In the genomic region with DNA sequence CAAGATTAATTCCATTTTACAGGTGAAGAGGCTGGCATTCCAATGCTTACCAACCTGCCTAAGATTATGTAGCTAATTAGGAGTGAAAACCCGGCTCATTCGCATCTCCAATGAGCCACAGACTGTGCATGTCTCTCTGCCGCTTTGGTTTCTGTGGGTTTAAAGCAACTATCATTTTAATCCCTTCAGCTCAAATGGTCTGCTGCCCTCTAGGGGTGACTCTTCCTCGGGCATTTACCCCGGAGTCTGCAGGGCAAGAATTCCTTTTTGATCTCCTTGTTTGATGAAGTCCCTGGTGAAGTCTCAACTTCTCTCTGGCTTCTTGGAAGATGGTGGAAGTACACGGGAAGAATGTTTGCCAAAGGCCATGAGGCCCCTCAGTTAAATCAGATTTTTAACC, we compare ENCODE assay signal across 8 mouse cellular contexts.
A peak's percentile ranks its signal among the peaks of the same experiment; 100 is the strongest.
DNase-seq lines count a peak whose midpoint lies in the region; ATAC-seq and TF ChIP-seq lines count a peak whose summit lies in the region.

No protein-coding gene starts in this region.

- intact Hi-C loops in left cerebral cortex, postnatal 14 days (cut with DNase I) = loop anchor here (5.0 kb wide), 1 partner anchor 95 kb away; no protein-coding TSS in a partner anchor

- H3K4me1 ChIP-seq in hindbrain, embryonic 11.5 days (replicated peaks; ENCODE audit: control insufficient read depth, insufficient read depth, low read length) = no peaks in the 10 kb centered on the region
- H3K4me1 ChIP-seq in hindbrain, embryonic 12.5 days = no peaks in the 10 kb centered on the region
- no peaks in the 10 kb centered on the region for H3K4me1 ChIP-seq in cortical plate, adult 2 months (ENCODE audit: control insufficient read depth, insufficient read depth, low read length)
- H3K4me1 ChIP-seq in olfactory bulb, adult 2 months (ENCODE audit: control insufficient read depth, insufficient read depth, low read length) = no peaks in the 10 kb centered on the region

- H3K4me2 ChIP-seq in hindbrain, embryonic 11.5 days (replicated peaks; ENCODE audit: low read depth, low read length) = no peak overlapping the region
- H3K4me2 ChIP-seq in hindbrain, embryonic 12.5 days (replicated peaks) = no peak overlapping the region

- peak; percentile 77 for DNase-seq in hindbrain, embryonic 11.5 days (ENCODE audit: low spot score)
- DNase-seq in MN1 (ENCODE audit: low spot score) = peak; percentile 31
- peak; percentile 64 for DNase-seq in induced T-regulatory cell, adult 2 months (ENCODE audit: low read depth)
- DNase-seq in left cerebral cortex, postnatal 14 days (ENCODE audit: low spot score in 2 of 2) = peak; percentile 50 to 72
- peak; percentile 69 to 77 for DNase-seq in thymus, postnatal 36 days

- no peak overlapping the region for H3K4me3 ChIP-seq in hindbrain, embryonic 11.5 days (ENCODE audit: low read depth, low read length)
- H3K4me3 ChIP-seq in hindbrain, embryonic 12.5 days = no peak overlapping the region
- no peak overlapping the region for H3K4me3 ChIP-seq in cortical plate, adult 2 months (ENCODE audit: insufficient read depth, low read length)
- H3K4me3 ChIP-seq in olfactory bulb, adult 2 months (ENCODE audit: insufficient read depth, low read depth, low read length) = no peak overlapping the region

- WGBS in hindbrain, embryonic 11.5 days = 32% methylated on average over 6 of the region's 6 CpGs
- 27% methylated on average over 6 of the region's 6 CpGs for WGBS in hindbrain, embryonic 12.5 days
- WGBS in olfactory bulb, adult 2 months = 19% methylated on average over 6 of the region's 6 CpGs

- no peak overlapping the region for H3K27ac ChIP-seq in hindbrain, embryonic 11.5 days (ENCODE audit: low read depth, low read length)
- H3K27ac ChIP-seq in hindbrain, embryonic 12.5 days = no peak overlapping the region
- H3K27ac ChIP-seq in cortical plate, adult 2 months (ENCODE audit: insufficient read depth, low read length) = no peak overlapping the region
- H3K27ac ChIP-seq in olfactory bulb, adult 2 months (ENCODE audit: insufficient read depth, low read depth, low read length) = no peak overlapping the region

- no peak overlapping the region for H3K9ac ChIP-seq in hindbrain, embryonic 11.5 days (ENCODE audit: low read depth, low read length)
- H3K9ac ChIP-seq in hindbrain, embryonic 12.5 days = no peak overlapping the region

- no peaks in the 10 kb centered on the region for H3K27me3 ChIP-seq in hindbrain, embryonic 11.5 days (ENCODE audit: control insufficient read depth, insufficient read depth, low read length)
- no peaks in the 10 kb centered on the region for H3K27me3 ChIP-seq in hindbrain, embryonic 12.5 days

- peak; percentile 75 for TF ChIP-seq CTCF in cortical plate, adult 2 months (IDR thresholded peaks at IDR 0.05; ENCODE audit: extremely low read depth, insufficient read depth, low read length)
- 0 out of 2 replicates have a peak, but pooled peaks have one; percentile 12 for TF ChIP-seq CTCF in olfactory bulb, adult 2 months (IDR thresholded peaks at IDR 0.05; ENCODE audit: insufficient read depth, low read depth, low read length)

- no peak for TF ChIP-seq POLR2A in cortical plate, adult 2 months (IDR thresholded peaks at IDR 0.05; ENCODE audit: extremely low read depth, insufficient read depth, low read length)
- TF ChIP-seq POLR2A in olfactory bulb, adult 2 months (IDR thresholded peaks at IDR 0.05; ENCODE audit: insufficient read depth, low read depth, low read length) = no peak

- H3K36me3 ChIP-seq in hindbrain, embryonic 11.5 days (ENCODE audit: control insufficient read depth, insufficient read depth, low read length) = no peaks in the 10 kb centered on the region
- no peaks in the 10 kb centered on the region for H3K36me3 ChIP-seq in hindbrain, embryonic 12.5 days

- ATAC-seq in hindbrain, embryonic 11.5 days (ENCODE audit: low FRiP score) = no peak
- no peak for ATAC-seq in hindbrain, embryonic 12.5 days (ENCODE audit: low FRiP score)

- no peaks in the 10 kb centered on the region for H3K9me3 ChIP-seq in hindbrain, embryonic 11.5 days (ENCODE audit: control insufficient read depth, low read length)
- 0 out of 2 replicates have a peak, but pooled peaks cover 3% of the 10 kb centered on the region for H3K9me3 ChIP-seq in hindbrain, embryonic 12.5 days (replicated peaks)
